Mouse (Mus musculus) ES-Bruce4 (cell line): ENCODE measurements around the gene Rbm33.

Experiments used
- CTCF ChIP-seq: IDR thresholded peaks from one replicate; pipeline ENCODE4 v1.8.1; 2011; ENCODE audit warnings: low read depth, low read length
- EP300 ChIP-seq: IDR thresholded peaks from 2 replicates; pipeline ENCODE4 v1.6.1; 2011; ENCODE audit warnings: low read depth, low read length; ENCODE audit not compliant: insufficient read depth
- POLR2A ChIP-seq: IDR thresholded peaks from one replicate; pipeline ENCODE4 v1.8.1; 2011; ENCODE audit warnings: low read length; ENCODE audit not compliant: insufficient read depth

- no peak for TF ChIP-seq EP300
- TF ChIP-seq CTCF: no peak
- no peak for TF ChIP-seq POLR2A
Observed at GRCm38 (mm10) chr5:28324457-28324856, 7.5 kb downstream of the Rbm33 start.
